Mouse (Mus musculus): Measurements from ENCODE around the gene Pkig. TPM values are rescaled to one million over a fixed set of nuclear protein-coding genes. Genes with fewer than 3 reads are reported as not detected.

Pkig gene
- total RNA-seq (2023): 100 to 1,000 TPM; 251 to 253 TPM

GRCm38 (mm10) chr2:163657975-163658886 is at the start of gene Pkig:
Gene Pkig, plus strand, starts transcription at chr2:163658386.

GRCm38 (mm10) chr2:163644575-163645385 is 13.4 kb upstream of the Pkig start, which contains the start of gene Serinc3:
Gene Serinc3, minus strand, starts transcription at chr2:163645131.

GRCm38 (mm10) chr2:163749647-163750611 is 91.7 kb downstream of the Pkig start, which contains the start of gene Ada:
Gene Ada, minus strand, starts transcription at chr2:163750239.

Other genes starting within 250 kb of the Pkig start
- 100 to 1,000 TPM; 117 to 132 TPM for gene Oser1, start 233.7 kb upstream of the Pkig start, total RNA-seq (2023)
- gene Gdap1l1, start 219.9 kb upstream of the Pkig start, total RNA-seq (2023): not detected
- 1 to 10 TPM; 4.9 to 5.5 TPM for gene Fitm2, start 185.8 kb upstream of the Pkig start, total RNA-seq (2023)
- not detected for gene R3hdml, start 166.1 kb upstream of the Pkig start, total RNA-seq (2023)
- not detected for gene Hnf4a, start 151.6 kb upstream of the Pkig start, total RNA-seq (2023)
- gene Ttpal, start 56.1 kb upstream of the Pkig start, total RNA-seq (2023): 100 to 1,000 TPM; 201 to 213 TPM
- gene Serinc3, start 13.3 kb upstream of the Pkig start, total RNA-seq (2023): 1,000 to 10,000 TPM; 1,513 to 1,692 TPM
- gene Ada, start 91.9 kb downstream of the Pkig start, total RNA-seq (2023): 1 to 10 TPM; 2.2 to 3.7 TPM
- not detected for gene Ccn5, start 162.5 kb downstream of the Pkig start, total RNA-seq (2023)
- gene Kcnk15, start 195.3 kb downstream of the Pkig start, total RNA-seq (2023): not detected

Measured in B cell, adult 67 days (primary cell).